20 mouse cellular contexts compared by ENCODE assay signal in the genomic region with DNA sequence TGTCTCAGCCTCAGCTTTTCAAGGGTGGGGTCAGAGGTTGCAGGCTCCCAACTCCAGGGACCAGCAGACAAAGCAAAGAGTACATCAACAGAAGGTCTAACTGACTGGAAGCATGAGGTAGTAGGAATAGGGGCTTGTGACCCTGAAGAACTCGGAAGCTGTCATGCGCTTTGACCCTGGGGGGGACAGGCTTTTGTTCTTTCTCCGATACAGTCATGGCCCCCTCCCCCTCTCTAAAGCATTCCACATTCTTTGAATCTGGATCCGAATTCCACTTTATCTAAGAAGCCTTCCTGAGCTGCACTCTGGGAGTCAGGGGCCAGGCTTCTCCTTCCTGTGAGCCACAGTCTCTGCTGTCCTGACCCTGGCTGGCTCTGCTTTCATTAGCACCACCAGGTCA. TPM values are rescaled to one million over a fixed set of nuclear protein-coding genes. Genes with fewer than 3 reads are reported as not detected.
"Had no signal": no experiment of that assay in that cellular context is flagged by ENCODE, and none has a peak within 500 bp of the region (broad histone marks: within the 10 kb centered on the region; RNA-seq: fewer than 3 reads in every experiment).

No protein-coding gene starts in this region.

- H3K27me3 ChIP-seq: neural tube, embryonic 15.5 days had no signal

- DNase-seq: kidney, postnatal 36 days; layer of hippocampus, adult 9-11 months; layer of hippocampus, postnatal 36 days; lung, embryonic 14.5 days; lung, postnatal 10 days; lung, postnatal 4 days; midbrain, embryonic 14.5 days; thymus, postnatal 4 days had no signal

- H3K4me3 ChIP-seq: limb, embryonic 12.5 days; midbrain, embryonic 10.5 days; myocyte; neural tube, embryonic 15.5 days had no signal

- H3K4me2 ChIP-seq: limb, embryonic 12.5 days; lung, embryonic 14.5 days; neural tube, embryonic 15.5 days had no signal

- H3K36me3 ChIP-seq: limb, embryonic 12.5 days; midbrain, embryonic 10.5 days; neural tube, embryonic 15.5 days had no signal

- H3K27ac ChIP-seq: kidney, postnatal 0 days; limb, embryonic 12.5 days; liver, embryonic 14.5 days; midbrain, embryonic 10.5 days; neural tube, embryonic 15.5 days; stomach, postnatal 0 days had no signal

- H3K9ac ChIP-seq: limb, embryonic 12.5 days; liver, embryonic 14.5 days; lung, embryonic 14.5 days; neural tube, embryonic 15.5 days had no signal

- H3K9me3 ChIP-seq: limb, embryonic 12.5 days; midbrain, embryonic 10.5 days; neural tube, embryonic 15.5 days had no signal

RNA-seq across cellular contexts. Expression of a gene that starts 34.8 kb away (rescaled TPM):
- total RNA-seq: layer of hippocampus, postnatal 36 days; left cerebral cortex, postnatal 25 days; megakaryocyte, adult 5-6 weeks had no signal
- polyA plus RNA-seq: lung, embryonic 14.5 days; midbrain, embryonic 14.5 days; neural tube, embryonic 11.5 days had no signal

RNA-seq across cellular contexts. Expression of a gene that starts 52.1 kb away (rescaled TPM):
- total RNA-seq: layer of hippocampus, adult 18-20 months; layer of hippocampus, postnatal 36 days; left cerebral cortex, adult 8-10 months; left cerebral cortex, postnatal 25 days; megakaryocyte, adult 5-6 weeks had no signal
- polyA plus RNA-seq: kidney, postnatal 0 days; limb, embryonic 12.5 days; liver, embryonic 14.5 days; lung, embryonic 14.5 days; midbrain, embryonic 10.5 days; midbrain, embryonic 14.5 days; myocyte; neural tube, embryonic 11.5 days; neural tube, embryonic 15.5 days; stomach, postnatal 0 days had no signal
